Mouse (Mus musculus): ENCODE measurements around the gene Itgb5. TPM values are rescaled to one million over a fixed set of nuclear protein-coding genes. Genes with fewer than 3 reads are reported as not detected.

Gene Itgb5
- total and polyA plus RNA-seq, 3 experiments: 0.85 to 20.1 (median 1.8) TPM

GRCm38 (mm10) chr16:33994321-33994720 is 164.9 kb downstream of the Itgb5 start:
- no peak overlapping the region for H3K9ac ChIP-seq (ENCODE audit: insufficient read depth, low read depth)
- H3K4me2 ChIP-seq (ENCODE audit: insufficient read depth, low read depth, poor library complexity, severe bottlenecking): no peak overlapping the region
- dilution Hi-C loops (cut with MboI; ENCODE audit: extremely low pct_ligation_motif_present, extremely low pct_unique_long_range_greater_than_20kb, low sequenced_read_pairs): no loop called here
- H3K27me3 ChIP-seq (replicated peaks): peaks cover 15% of the 10 kb centered on the region
- H3K4me1 ChIP-seq (ENCODE audit: control insufficient read depth in 1 of 2, insufficient read depth in 2 of 2): peaks cover 11 to 40% of the 10 kb centered on the region in 2 experiments
- DNase-seq (ENCODE audit: extremely low read depth): no peak
- no peaks in the 10 kb centered on the region for H3K36me3 ChIP-seq (replicated peaks in 1 of 2; ENCODE audit: control insufficient read depth in 1 of 2, insufficient read depth in 1 of 2, low read length in 1 of 2)
- H3K79me2 ChIP-seq (replicated peaks; ENCODE audit: control insufficient read depth, extremely low read depth, insufficient read depth, poor library complexity, severe bottlenecking): no peaks in the 10 kb centered on the region
- no peak overlapping the region for H3K27ac ChIP-seq (ENCODE audit: insufficient read depth, low read depth)
- TF ChIP-seq POLR2A (IDR thresholded peaks at IDR 0.05; ENCODE audit: low read depth, low read length): no peak
- no peak for TF ChIP-seq KAT2A (IDR thresholded peaks at IDR 0.05; ENCODE audit: insufficient replicate concordance, low read length)
- TF ChIP-seq TBP (conservative IDR thresholded peaks at IDR 0.05; ENCODE audit: low read depth, low read length): no peak
- TF ChIP-seq TCF12 (IDR thresholded peaks at IDR 0.05; ENCODE audit: low read depth, low read length): no peak
- TF ChIP-seq HCFC1 (IDR thresholded peaks at IDR 0.05; ENCODE audit: low read depth, low read length): no peak
- no peak for TF ChIP-seq RCOR1 (conservative IDR thresholded peaks at IDR 0.05; ENCODE audit: low read depth, low read length)
- no peak for TF ChIP-seq JUND (conservative IDR thresholded peaks at IDR 0.05; ENCODE audit: low read depth, low read length)
- TF ChIP-seq ZKSCAN1 (IDR thresholded peaks at IDR 0.05; ENCODE audit: borderline replicate concordance, low read depth, low read length): no peak
- TF ChIP-seq RAD21 (IDR thresholded peaks at IDR 0.05; ENCODE audit: low read depth, low read length): no peak
- TF ChIP-seq MYC (IDR thresholded peaks at IDR 0.05; ENCODE audit: low read depth, low read length): no peak
- no peak for TF ChIP-seq SIN3A (IDR thresholded peaks at IDR 0.05; ENCODE audit: low read length)
- TF ChIP-seq ETS1 (conservative IDR thresholded peaks at IDR 0.05; ENCODE audit: low read depth, low read length): no peak
- no peak for TF ChIP-seq E2F4 (IDR thresholded peaks at IDR 0.05; ENCODE audit: insufficient replicate concordance, low read depth, low read length)
- in situ Hi-C loops (cut with MboI; ENCODE audit: low pct_ligation_motif_present, low pct_unique_long_range_greater_than_20kb, low sequenced_read_pairs): no loop called here
- H3K9me3 ChIP-seq (replicated peaks; ENCODE audit: low read length): no peaks in the 10 kb centered on the region
- no peak overlapping the region for H3K4me3 ChIP-seq (replicated peaks in 1 of 3; ENCODE audit: low read depth in 2 of 3, low read length in 2 of 3, poor library complexity in 1 of 3)

- Histone ChIP-seq H3K79me2 (replicated peaks; ENCODE audit: control insufficient read depth, extremely low read depth, insufficient read depth, poor library complexity, severe bottlenecking) (no peaks in the 10 kb centered on the region), H3K27ac (ENCODE audit: insufficient read depth, low read depth) (no peak overlapping the region), H3K4me2 (ENCODE audit: insufficient read depth, low read depth, poor library complexity, severe bottlenecking) (no peak overlapping the region), H3K9me3 (replicated peaks; ENCODE audit: low read length) (no peaks in the 10 kb centered on the region), H3K36me3 (replicated peaks in 1 of 2; ENCODE audit: control insufficient read depth in 1 of 2, insufficient read depth in 1 of 2, low read length in 1 of 2) (no peaks in the 10 kb centered on the region), H3K27me3 (replicated peaks) (peaks cover 15% of the 10 kb centered on the region), H3K4me3 (replicated peaks in 1 of 3; ENCODE audit: low read depth in 2 of 3, low read length in 2 of 3, poor library complexity in 1 of 3) (no peak overlapping the region), H3K4me1 (ENCODE audit: control insufficient read depth in 1 of 2, insufficient read depth in 2 of 2) (peaks cover 11 to 32% of the 10 kb centered on the region in 2 experiments), H3K9ac (ENCODE audit: insufficient read depth, low read depth) (no peak overlapping the region)
- no peak for DNase-seq (ENCODE audit: extremely low read depth)
- in situ Hi-C loops (cut with MboI; ENCODE audit: low pct_ligation_motif_present, low pct_unique_long_range_greater_than_20kb, low sequenced_read_pairs) (no loop called here), dilution Hi-C loops (cut with MboI; ENCODE audit: extremely low pct_ligation_motif_present, extremely low pct_unique_long_range_greater_than_20kb, low sequenced_read_pairs) (no loop called here)
- no peak for TF ChIP-seq BHLHE40 (IDR thresholded peaks at IDR 0.05; ENCODE audit: low read depth, low read length)
- TF ChIP-seq MEF2A (IDR thresholded peaks at IDR 0.05; ENCODE audit: borderline replicate concordance, low read depth, low read length): no peak
- TF ChIP-seq ZMIZ1 (IDR thresholded peaks at IDR 0.05; ENCODE audit: low read depth, low read length): no peak
- TF ChIP-seq ETS1 (conservative IDR thresholded peaks at IDR 0.05; ENCODE audit: low read depth, low read length): no peak
- no peak for TF ChIP-seq USF2 (conservative IDR thresholded peaks at IDR 0.05; ENCODE audit: low read depth, low read length)
- TF ChIP-seq E2F4 (IDR thresholded peaks at IDR 0.05; ENCODE audit: insufficient replicate concordance, low read depth, low read length): no peak
- no peak for TF ChIP-seq MXI1 (IDR thresholded peaks at IDR 0.05; ENCODE audit: low read depth, low read length)
- no peak for TF ChIP-seq SMC3 (IDR thresholded peaks at IDR 0.05; ENCODE audit: low read depth, low read length)
- TF ChIP-seq RCOR1 (conservative IDR thresholded peaks at IDR 0.05; ENCODE audit: low read depth, low read length): no peak
- TF ChIP-seq JUND (conservative IDR thresholded peaks at IDR 0.05; ENCODE audit: low read depth, low read length): no peak
- TF ChIP-seq TCF12 (IDR thresholded peaks at IDR 0.05; ENCODE audit: low read depth, low read length): no peak
- TF ChIP-seq HCFC1 (IDR thresholded peaks at IDR 0.05; ENCODE audit: low read depth, low read length): no peak
- TF ChIP-seq MAZ (IDR thresholded peaks at IDR 0.05; ENCODE audit: low read depth, low read length): no peak
- TF ChIP-seq UBTF (IDR thresholded peaks at IDR 0.05; ENCODE audit: low read depth, low read length): no peak
- no peak for TF ChIP-seq KAT2A (IDR thresholded peaks at IDR 0.05; ENCODE audit: insufficient replicate concordance, low read length)
Observed at GRCm38 (mm10) chr16:33995496-33995895, 166.0 kb downstream of the Itgb5 start.

Data from CH12.LX (cell line).